Mouse (Mus musculus): ENCODE measurements around the gene Ankzf1. TPM values are rescaled to one million over a fixed set of nuclear protein-coding genes. Genes with fewer than 3 reads are reported as not detected.
"Not testable (repeated sequence)": the region's sequence is repeated elsewhere in the genome, so short reads cannot be mapped to it uniquely, and the experiment has no call there.

The Ankzf1 gene
- total and polyA plus RNA-seq, 2 experiments from 2014 or later: 11.6 to 20.6 TPM

DNA sequence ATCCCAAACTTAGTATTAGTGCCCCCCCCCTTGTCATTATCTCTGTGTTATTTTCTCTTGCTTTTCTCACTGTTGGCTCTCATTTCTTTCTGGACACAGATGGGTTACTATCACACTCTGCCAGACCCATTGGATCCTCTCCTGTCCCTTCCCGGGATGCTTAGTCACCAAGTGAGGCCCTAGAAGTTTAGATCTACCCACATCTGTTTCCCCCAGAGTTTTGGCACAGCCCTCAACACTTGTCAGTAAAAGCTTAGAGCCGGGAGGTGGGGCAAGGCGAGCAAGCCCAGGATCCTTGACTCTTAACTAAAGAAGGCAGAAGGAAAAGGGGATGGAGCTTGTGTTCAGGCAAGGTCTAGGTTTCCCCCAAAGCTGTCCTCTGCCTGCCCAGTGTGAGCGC is 37.2 kb downstream of the Ankzf1 start:
- Histone ChIP-seq H3K36me3 (replicated peaks; ENCODE audit: control insufficient read depth, insufficient read depth, low read length) (no peaks in the 10 kb centered on the region), H3K4me3 (ENCODE audit: low read depth, low read length) (no peak overlapping the region), H3K9ac (replicated peaks; ENCODE audit: low read depth, low read length) (no peak overlapping the region), H3K4me1 (ENCODE audit: control insufficient read depth, insufficient read depth) (peaks cover 10% of the 10 kb centered on the region; the same call in 1 of the 2 replicates), H3K27me3 (ENCODE audit: control insufficient read depth, insufficient read depth, low read length) (no peaks in the 10 kb centered on the region), H3K27ac (ENCODE audit: low read depth) (no peak overlapping the region), H3K9me3 (replicated peaks; ENCODE audit: control insufficient read depth, low read length) (no peaks in the 10 kb centered on the region), H3K4me2 (ENCODE audit: low read depth, low read length) (no peak overlapping the region)
- no peak for TF ChIP-seq CTCF (IDR thresholded peaks at IDR 0.05; ENCODE audit: low read depth)
- no peak for TF ChIP-seq EP300 (IDR thresholded peaks at IDR 0.05; ENCODE audit: low read depth)
- 65% methylated on average over 4 of the region's 4 CpGs for WGBS
- no peak for ATAC-seq (ENCODE audit: insufficient read depth, low read depth)
- DNase-seq (ENCODE audit: low spot score): no peak

DNA sequence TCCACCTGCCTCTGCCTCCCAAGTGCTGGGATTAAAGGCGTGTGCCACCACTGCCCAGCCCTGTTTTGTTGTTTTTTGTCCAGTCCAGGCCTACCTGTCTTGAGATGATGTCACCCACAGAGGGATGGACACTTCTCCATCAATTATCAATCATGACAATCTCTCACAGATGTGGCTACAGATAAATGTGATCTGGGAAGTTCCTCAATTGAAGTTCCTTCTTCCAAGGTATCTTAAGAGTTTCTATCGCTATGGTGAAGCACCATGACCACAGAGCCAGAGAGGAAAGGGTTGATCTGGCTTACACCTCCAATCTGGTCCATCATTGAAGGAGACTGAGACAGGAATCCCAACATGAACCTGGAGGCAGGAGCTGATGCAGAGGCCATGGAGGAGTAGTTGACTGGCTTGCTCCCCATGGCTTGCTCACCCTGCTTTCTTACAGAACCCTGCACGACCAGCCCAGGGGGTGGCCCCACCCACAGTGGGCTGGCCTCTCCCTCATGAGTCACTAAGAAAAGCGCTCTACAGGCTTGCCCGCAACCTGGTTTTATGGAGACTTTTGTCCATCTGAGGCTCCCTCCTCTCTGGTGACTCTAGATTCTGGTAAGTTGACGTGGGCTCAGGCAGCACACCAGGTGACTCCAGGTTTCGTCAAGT is 38.5 kb downstream of the Ankzf1 start:
- WGBS: 75% methylated on average over 7 of the region's 7 CpGs
- no peak for ATAC-seq (ENCODE audit: insufficient read depth, low read depth)

DNA sequence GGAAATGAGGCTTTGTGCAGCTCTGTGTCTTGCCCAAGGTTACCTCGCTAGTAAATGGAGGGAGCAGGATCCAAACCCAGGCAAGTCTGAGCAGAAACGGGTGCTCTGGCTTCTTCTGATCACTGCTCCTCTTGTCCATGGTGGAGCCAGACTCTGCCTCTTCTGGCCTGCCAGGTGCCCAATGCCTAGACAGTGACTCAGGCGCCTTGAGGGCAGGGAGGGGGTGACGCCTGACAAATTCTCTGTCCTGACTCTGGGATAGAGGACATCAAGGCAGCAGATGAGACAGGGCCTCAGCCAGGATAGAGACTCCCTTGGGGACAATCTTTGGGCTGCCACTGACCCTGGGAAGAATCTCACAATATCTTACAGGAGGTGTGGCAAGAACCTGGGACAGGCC is 39.3 kb downstream of the Ankzf1 start:
- H3K4me1 ChIP-seq (ENCODE audit: control insufficient read depth, insufficient read depth): peaks cover 7% of the 10 kb centered on the region; the same call in 1 of the 2 replicates
- ATAC-seq (ENCODE audit: insufficient read depth, low read depth) (no peak), DNase-seq (ENCODE audit: low spot score) (no peak)
- WGBS: 73% methylated on average over 4 of the region's 4 CpGs
- H3K4me3 ChIP-seq (ENCODE audit: low read depth, low read length): no peak overlapping the region
- no peak overlapping the region for H3K27ac ChIP-seq (ENCODE audit: low read depth)
- no peak overlapping the region for H3K9ac ChIP-seq (replicated peaks; ENCODE audit: low read depth, low read length)
- no peak for TF ChIP-seq EP300 (IDR thresholded peaks at IDR 0.05; ENCODE audit: low read depth)
- no peak for TF ChIP-seq CTCF (IDR thresholded peaks at IDR 0.05; ENCODE audit: low read depth)
- H3K4me2 ChIP-seq (ENCODE audit: low read depth, low read length): no peak overlapping the region
- no peaks in the 10 kb centered on the region for H3K27me3 ChIP-seq (ENCODE audit: control insufficient read depth, insufficient read depth, low read length)
- no peaks in the 10 kb centered on the region for H3K36me3 ChIP-seq (replicated peaks; ENCODE audit: control insufficient read depth, insufficient read depth, low read length)
- H3K9me3 ChIP-seq (replicated peaks; ENCODE audit: control insufficient read depth, low read length): no peaks in the 10 kb centered on the region

More for the DNA sequence above, 38.5 kb downstream of the Ankzf1 start:
- Histone ChIP-seq H3K36me3 (replicated peaks; ENCODE audit: control insufficient read depth, insufficient read depth, low read length) (no peaks in the 10 kb centered on the region), H3K4me1 (ENCODE audit: control insufficient read depth, insufficient read depth) (peaks cover 9% of the 10 kb centered on the region; the same call in 1 of the 2 replicates), H3K4me2 (ENCODE audit: low read depth, low read length) (no peak overlapping the region), H3K27ac (ENCODE audit: low read depth) (no peak overlapping the region), H3K4me3 (ENCODE audit: low read depth, low read length) (no peak overlapping the region), H3K9ac (replicated peaks; ENCODE audit: low read depth, low read length) (no peak overlapping the region), H3K27me3 (ENCODE audit: control insufficient read depth, insufficient read depth, low read length) (no peaks in the 10 kb centered on the region), H3K9me3 (replicated peaks; ENCODE audit: control insufficient read depth, low read length) (no peaks in the 10 kb centered on the region)
- TF ChIP-seq CTCF (IDR thresholded peaks at IDR 0.05; ENCODE audit: low read depth) (no peak), EP300 (IDR thresholded peaks at IDR 0.05; ENCODE audit: low read depth) (no peak)
- DNase-seq (ENCODE audit: low spot score): no peak

DNA sequence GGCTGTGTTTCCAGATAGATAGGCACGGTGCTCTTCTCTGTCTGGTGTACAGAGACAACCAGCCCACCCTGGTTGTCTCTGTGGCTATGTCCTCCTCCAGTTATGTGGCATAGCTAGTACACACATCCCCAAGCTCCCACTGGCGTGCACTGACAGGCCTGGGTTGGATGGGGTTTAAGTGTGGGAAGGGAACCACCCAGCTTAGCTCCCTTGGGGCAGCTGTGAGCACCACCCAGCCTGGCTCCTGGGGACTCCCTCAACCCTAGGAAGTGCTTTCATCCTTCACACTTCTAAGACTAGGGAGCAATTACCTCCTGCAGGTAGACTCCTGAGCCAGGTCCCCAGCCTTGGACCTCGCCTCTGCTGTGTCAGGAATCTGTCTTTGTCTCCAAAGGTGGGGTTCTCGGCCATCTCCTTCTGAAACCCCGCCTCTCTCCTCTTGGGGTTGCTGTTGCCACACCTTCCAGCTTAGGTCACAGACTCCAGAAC is 39.8 kb downstream of the Ankzf1 start, which contains the start of gene A630095N17Rik:
TSS of gene A630095N17Rik (minus strand) at position 439 of the 489 bp plus-strand sequence.
- ATAC-seq (ENCODE audit: insufficient read depth, low read depth): no peak
- Histone ChIP-seq H3K4me3 (ENCODE audit: low read depth, low read length) (no peak within 1 kb of the TSS), H3K9ac (replicated peaks; ENCODE audit: low read depth, low read length) (no peak within 1 kb of the TSS)

DNA sequence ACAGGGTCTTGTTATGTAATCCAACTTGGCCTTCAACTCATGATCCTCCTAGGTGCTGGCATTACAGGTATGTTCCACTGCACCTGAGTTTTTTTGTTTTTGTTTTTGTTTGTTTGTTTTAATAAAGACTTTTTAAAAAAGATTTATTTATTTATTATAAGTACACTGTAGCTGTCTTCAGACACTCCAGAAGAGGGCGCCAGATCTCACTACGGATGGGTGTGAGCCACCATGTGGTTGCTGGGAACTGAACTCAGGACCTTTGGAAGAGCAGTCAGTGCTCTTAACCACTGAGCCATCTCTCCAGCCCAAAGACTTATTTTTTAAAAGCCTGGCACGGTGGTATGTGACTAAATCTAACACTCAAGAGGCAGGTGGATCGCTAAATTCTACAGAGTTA is 40.5 kb downstream of the Ankzf1 start:
- H3K27me3 ChIP-seq (ENCODE audit: control insufficient read depth, insufficient read depth, low read length); ATAC-seq (ENCODE audit: insufficient read depth, low read depth); H3K9me3 ChIP-seq (replicated peaks; ENCODE audit: control insufficient read depth, low read length); H3K9ac ChIP-seq (replicated peaks; ENCODE audit: low read depth, low read length); DNase-seq (ENCODE audit: low spot score); H3K4me1 ChIP-seq (ENCODE audit: control insufficient read depth, insufficient read depth); H3K27ac ChIP-seq (ENCODE audit: low read depth); H3K4me2 ChIP-seq (ENCODE audit: low read depth, low read length); H3K36me3 ChIP-seq (replicated peaks; ENCODE audit: control insufficient read depth, insufficient read depth, low read length); H3K4me3 ChIP-seq (ENCODE audit: low read depth, low read length): not testable (repeated sequence)
- WGBS: 66% methylated on average over 4 of the region's 4 CpGs

More for the DNA sequence above, 39.8 kb downstream of the Ankzf1 start, which contains the start of gene A630095N17Rik:
- Histone ChIP-seq H3K9me3 (replicated peaks; ENCODE audit: control insufficient read depth, low read length) (no peaks in the 10 kb centered on the region), H3K4me1 (ENCODE audit: control insufficient read depth, insufficient read depth) (peaks cover 4% of the 10 kb centered on the region; the same call in 1 of the 2 replicates), H3K4me2 (ENCODE audit: low read depth, low read length) (no peak within 1 kb of the TSS), H3K27ac (ENCODE audit: low read depth) (no peak within 1 kb of the TSS), H3K27me3 (ENCODE audit: control insufficient read depth, insufficient read depth, low read length) (no peaks in the 10 kb centered on the region), H3K36me3 (replicated peaks; ENCODE audit: control insufficient read depth, insufficient read depth, low read length) (no peaks in the 10 kb centered on the region)
- WGBS: 65% methylated on average over 5 of the region's 5 CpGs
- no peak for DNase-seq (ENCODE audit: low spot score)
- TF ChIP-seq CTCF (IDR thresholded peaks at IDR 0.05; ENCODE audit: low read depth) (no peak), EP300 (IDR thresholded peaks at IDR 0.05; ENCODE audit: low read depth) (no peak)
